Mouse (Mus musculus) gastrocnemius, adult 8-10 months (tissue): ENCODE results near the gene Nr3c2. TPM values are rescaled to one million over a fixed set of nuclear protein-coding genes. Genes with fewer than 3 reads are reported as not detected.

Experiments used
- DNase-seq, 2 experiments: peaks; one replicate each; pipeline ENCODE4 v3.0.0; 2022; ENCODE audit warnings: low spot score in 2 of 2
- total RNA-seq, 4 experiments: library from RNA; stranded (reverse); gene quantifications; 2 replicates each; pipeline ENCODE4 v1.2.4; 2022

Nr3c2 gene
- total RNA-seq, 4 experiments from 2014 or later = 12.7 to 14.8 (median 13.1) TPM

DNA sequence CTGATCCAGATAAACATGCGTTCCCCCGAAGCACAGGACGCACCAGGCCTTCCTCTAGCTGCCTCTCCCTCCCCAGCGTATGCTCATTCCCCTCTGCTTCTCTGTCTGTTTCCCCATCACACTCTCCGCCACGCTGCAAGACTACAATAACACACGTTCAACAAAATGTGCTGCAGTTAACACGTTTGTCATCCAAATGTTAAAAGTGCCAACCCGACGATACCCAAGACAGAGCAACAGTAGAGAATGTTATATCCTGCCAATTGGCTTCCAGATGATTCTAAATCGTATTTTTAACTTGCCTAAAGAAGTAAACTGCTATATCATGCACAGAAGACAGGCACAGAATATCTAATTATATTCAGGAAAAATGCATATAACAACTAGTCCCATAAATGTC lies 395.4 kb downstream of the Nr3c2 start:
- no peak for DNase-seq
